Mouse (Mus musculus) intestine, embryonic 16.5 days (tissue): Measurements from ENCODE around the gene Gm10577. TPM values are rescaled to one million over a fixed set of nuclear protein-coding genes. Genes with fewer than 3 reads are reported as not detected.

ENCODE experiments used
- ATAC-seq: fragments of 200-750 bp; cut with Nextera tagmentation; 2 replicates; pipeline ENCODE4 v1.8.0; 2017; ENCODE audit warnings: moderate TSS enrichment, moderate library complexity
- H3K27ac ChIP-seq: fragments of 300-500 bp; sonication (generic); 2 replicates; pipeline ENCODE4 v1.5.1; 2014; ENCODE audit warnings: mild to moderate bottlenecking, low read length
- H3K27me3 ChIP-seq: fragments of 300-500 bp; sonication (generic); replicated peaks from 2 replicates; pipeline ENCODE4 v1.6.1; 2014; ENCODE audit warnings: low read length, control low read depth, mixed read lengths; ENCODE audit not compliant: control insufficient read depth, insufficient read depth
- H3K36me3 ChIP-seq: fragments of 300-500 bp; sonication (generic); 2 replicates; pipeline ENCODE4 v1.6.1; 2014; ENCODE audit warnings: low read length, control low read depth; ENCODE audit not compliant: control insufficient read depth, insufficient read depth
- H3K4me1 ChIP-seq: fragments of 300-500 bp; sonication (generic); 2 replicates; pipeline ENCODE4 v1.6.1; 2014; ENCODE audit warnings: low read length, control low read depth, mixed read lengths; ENCODE audit not compliant: control insufficient read depth, insufficient read depth
- H3K4me2 ChIP-seq: fragments of 300-500 bp; sonication (generic); 2 replicates; pipeline ENCODE4 v1.6.1; 2014; ENCODE audit warnings: low read depth, low read length, control low read depth
- H3K4me3 ChIP-seq: fragments of 300-500 bp; sonication (generic); 2 replicates; pipeline ENCODE4 v1.5.1; 2014; ENCODE audit warnings: mild to moderate bottlenecking, low read length
- H3K9ac ChIP-seq: fragments of 300-500 bp; sonication (generic); 2 replicates; pipeline ENCODE4 v1.6.1; 2014; ENCODE audit warnings: low read depth, low read length
- H3K9me3 ChIP-seq: fragments of 300-500 bp; sonication (generic); 2 replicates; pipeline ENCODE4 v1.6.1; 2016; ENCODE audit warnings: low read length, control low read depth; ENCODE audit not compliant: control insufficient read depth
- WGBS: fragments of 180-500 bp; shearing (Covaris S2); extraction: QIAGEN DNeasy Blood & Tissue Kit; methylation state at CpG from one replicate; pipeline ENCODE4 v1.1.7; 2014; 5-methylcytosine and 5-hydroxymethylcytosine counted together
- polyA plus RNA-seq: library from polyadenylated mRNA; unstranded; fragments of >200 nt; fragmentation: Nextera tagmentation; extraction: Ambion mirVana; gene quantifications from 2 replicates; pipeline ENCODE4 v1.2.1, GENCODE M21; 2015

Gene Gm10577
- polyA plus RNA-seq, result not detected in 2 replicates

DNA sequence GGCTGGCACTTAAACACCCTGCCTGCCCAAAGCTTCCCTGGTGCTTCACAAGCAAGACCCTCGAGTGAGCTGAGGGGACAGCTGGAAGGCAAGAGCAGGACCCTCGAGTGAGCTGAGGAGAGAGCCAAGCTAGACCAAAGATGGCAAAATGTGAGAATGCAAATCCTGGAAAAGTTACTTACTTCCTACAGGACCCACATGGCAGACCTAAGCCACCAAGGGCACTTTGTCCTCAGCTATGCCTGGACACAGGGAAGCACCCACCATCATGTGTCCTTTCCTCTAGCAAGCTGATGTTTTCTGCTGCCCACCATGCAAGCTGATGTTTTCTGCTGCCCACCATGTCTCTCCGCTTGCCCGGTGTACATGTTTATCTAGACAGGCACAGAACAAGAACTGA, at the start of gene Gm10577:
Gm10577 (minus strand) TSS at position 101 of the 400 bp plus-strand sequence.
- Histone ChIP-seq H3K27me3 (no peaks in the 10 kb centered on the region), H3K9ac (no peak within 1 kb of the TSS), H3K4me2 (no peak within 1 kb of the TSS), H3K27ac (no peak within 1 kb of the TSS), H3K4me3 (no peak within 1 kb of the TSS), H3K9me3 (no peaks in the 10 kb centered on the region; the same call in 1 of the 2 replicates), H3K36me3 (no peaks in the 10 kb centered on the region), H3K4me1 (no peaks in the 10 kb centered on the region)
- no peak for ATAC-seq
- 77% methylated on average over 4 of the region's 4 CpGs for WGBS

- WGBS, result 2% methylated on average over 55 of the region's 55 CpGs
- no peaks in the 10 kb centered on the region for H3K4me1 ChIP-seq
- ATAC-seq, result peak; percentile 80
- peak overlapping the region; percentile 69 for H3K4me3 ChIP-seq
- H3K9ac ChIP-seq, result peak overlapping the region; percentile 80
- no peaks in the 10 kb centered on the region for H3K27me3 ChIP-seq
- no peaks in the 10 kb centered on the region for H3K36me3 ChIP-seq
- H3K9me3 ChIP-seq, result no peaks in the 10 kb centered on the region
- H3K27ac ChIP-seq, result peak overlapping the region; percentile 15; the same call in 1 of the 2 replicates
- peak overlapping the region; percentile 86 for H3K4me2 ChIP-seq
Measured at GRCm38 (mm10) chr4:101069154-101069971, 48.9 kb upstream of the Gm10577 start.

- peak within 1 kb of the TSS; percentile 15; the same call in 1 of the 2 replicates for H3K27ac ChIP-seq
- no peaks in the 10 kb centered on the region for H3K27me3 ChIP-seq
- H3K9ac ChIP-seq, result peak within 1 kb of the TSS; percentile 80
- WGBS, result 2% methylated on average over 43 of the region's 54 CpGs
- H3K4me3 ChIP-seq, result peak within 1 kb of the TSS; percentile 69
- H3K4me1 ChIP-seq, result no peaks in the 10 kb centered on the region
- peak within 1 kb of the TSS; percentile 86 for H3K4me2 ChIP-seq
- ATAC-seq, result peak; percentile 84
- H3K36me3 ChIP-seq, result no peaks in the 10 kb centered on the region
- no peaks in the 10 kb centered on the region for H3K9me3 ChIP-seq
Measured at GRCm38 (mm10) chr4:101068786-101069153, 48.3 kb upstream of the Gm10577 start, which contains the start of gene Raver2. Gene Raver2, plus strand, starts transcription at chr4:101068983.

DNA sequence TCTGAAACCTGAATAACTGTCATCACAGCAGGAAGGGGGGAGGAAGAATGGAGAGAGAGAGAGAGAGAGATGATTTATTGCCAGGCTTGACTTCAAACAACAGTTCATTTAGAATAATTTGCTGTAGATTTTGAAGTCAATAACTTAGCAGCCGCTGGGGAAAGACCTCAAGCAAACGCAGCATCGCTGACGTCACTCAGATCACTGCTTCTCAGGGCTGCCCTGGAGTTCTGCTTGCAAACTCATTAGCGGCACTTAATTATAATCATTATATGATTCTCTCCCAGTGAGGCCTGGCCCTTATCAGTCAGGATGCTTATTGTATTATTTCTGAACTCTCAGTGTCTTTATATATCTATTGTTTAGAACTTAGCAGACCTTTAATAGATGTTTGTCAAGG, 45.9 kb upstream of the Gm10577 start:
- Histone ChIP-seq H3K36me3 (no peaks in the 10 kb centered on the region), H3K4me3 (no peak overlapping the region), H3K9ac (no peak overlapping the region), H3K4me1 (no peaks in the 10 kb centered on the region), H3K27ac (no peak overlapping the region), H3K27me3 (no peaks in the 10 kb centered on the region), H3K9me3 (no peaks in the 10 kb centered on the region), H3K4me2 (no peak overlapping the region)
- no peak for ATAC-seq
- 42% methylated on average over 5 of the region's 5 CpGs for WGBS

- Histone ChIP-seq H3K4me1 (no peaks in the 10 kb centered on the region), H3K9me3 (no peaks in the 10 kb centered on the region), H3K4me2 (no peak overlapping the region), H3K27me3 (no peaks in the 10 kb centered on the region), H3K4me3 (no peak overlapping the region), H3K36me3 (no peaks in the 10 kb centered on the region), H3K9ac (no peak overlapping the region), H3K27ac (no peak overlapping the region)
- WGBS, result 70% methylated on average over 2 of the region's 2 CpGs
- ATAC-seq, result no peak
Measured at GRCm38 (mm10) chr4:101062146-101062545, 41.6 kb upstream of the Gm10577 start.

GRCm38 (mm10) chr4:101046576-101046975, 26.1 kb upstream of the Gm10577 start:
- Histone ChIP-seq H3K9ac (no peak overlapping the region), H3K27me3 (no peaks in the 10 kb centered on the region), H3K4me3 (no peak overlapping the region), H3K4me1 (no peaks in the 10 kb centered on the region), H3K9me3 (no peaks in the 10 kb centered on the region), H3K4me2 (no peak overlapping the region), H3K27ac (no peak overlapping the region), H3K36me3 (no peaks in the 10 kb centered on the region)
- WGBS, result 53% methylated on average over 4 of the region's 4 CpGs
- ATAC-seq, result no peak

- no peaks in the 10 kb centered on the region for H3K9me3 ChIP-seq
- H3K9ac ChIP-seq, result no peak overlapping the region
- H3K36me3 ChIP-seq, result no peaks in the 10 kb centered on the region
- H3K4me3 ChIP-seq, result no peak overlapping the region
- H3K4me1 ChIP-seq, result no peaks in the 10 kb centered on the region
- no peaks in the 10 kb centered on the region for H3K27me3 ChIP-seq
- no peak overlapping the region for H3K4me2 ChIP-seq
- ATAC-seq, result no peak
- H3K27ac ChIP-seq, result no peak overlapping the region
Measured at GRCm38 (mm10) chr4:101044149-101044548, 23.7 kb upstream of the Gm10577 start.

DNA sequence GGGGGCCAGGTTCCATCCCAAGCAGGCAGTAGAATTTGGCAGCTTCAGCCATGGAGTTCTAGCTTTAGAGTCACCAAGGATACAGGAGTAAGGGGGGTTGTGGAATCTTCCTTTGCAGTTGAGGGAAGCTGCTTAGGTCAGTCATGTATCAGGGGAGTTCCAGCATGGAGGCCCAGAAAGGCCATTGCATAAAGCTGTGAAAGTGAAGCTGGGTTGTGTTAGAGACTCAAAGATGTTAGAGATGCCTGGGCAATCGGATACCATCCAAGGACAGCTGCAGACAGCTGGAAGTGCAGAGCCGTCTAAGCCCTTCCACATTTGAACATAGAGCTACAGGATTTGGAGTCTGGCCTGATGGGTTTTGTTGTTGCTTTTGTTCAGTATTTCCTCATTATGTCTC, 23.2 kb upstream of the Gm10577 start:
- no peak overlapping the region for H3K4me2 ChIP-seq
- H3K4me3 ChIP-seq, result no peak overlapping the region
- no peaks in the 10 kb centered on the region for H3K27me3 ChIP-seq
- H3K9me3 ChIP-seq, result no peaks in the 10 kb centered on the region
- H3K36me3 ChIP-seq, result no peaks in the 10 kb centered on the region
- H3K27ac ChIP-seq, result no peak overlapping the region
- no peak for ATAC-seq
- 69% methylated on average over 2 of the region's 2 CpGs for WGBS
- no peak overlapping the region for H3K9ac ChIP-seq
- H3K4me1 ChIP-seq, result no peaks in the 10 kb centered on the region

DNA sequence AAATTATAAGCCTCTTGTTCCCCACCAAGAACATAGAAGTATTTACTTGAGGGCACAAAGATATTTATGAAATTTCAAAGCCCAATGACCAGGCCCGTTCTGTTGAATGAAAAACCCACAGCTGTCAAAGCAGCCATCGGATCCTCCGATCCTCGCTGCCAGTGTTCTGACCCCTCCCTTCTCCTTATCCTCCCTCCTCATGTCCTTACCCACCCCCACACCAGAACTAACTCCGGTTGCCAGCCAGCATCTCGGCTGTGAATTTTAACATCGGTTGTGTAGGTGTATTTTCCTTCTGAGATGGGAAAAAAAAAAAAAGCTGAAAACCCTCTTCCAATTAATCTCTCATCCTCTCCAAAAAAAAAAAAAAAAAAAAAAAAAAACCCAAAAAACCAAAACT, 16.7 kb upstream of the Gm10577 start:
- Histone ChIP-seq H3K4me3 (no peak overlapping the region), H3K9me3 (no peaks in the 10 kb centered on the region), H3K9ac (no peak overlapping the region), H3K4me1 (no peaks in the 10 kb centered on the region), H3K27ac (no peak overlapping the region), H3K27me3 (no peaks in the 10 kb centered on the region), H3K36me3 (no peaks in the 10 kb centered on the region), H3K4me2 (no peak overlapping the region)
- WGBS, result 70% methylated on average over 7 of the region's 7 CpGs
- ATAC-seq, result no peak
